ENCODE assay signal across 10 mouse cellular contexts in genomic region chr12:80141470-80141869, GRCm38 (mm10). TPM values are rescaled to one million over a fixed set of nuclear protein-coding genes. Genes with fewer than 3 reads are reported as not detected.
DNase-seq lines count a peak whose midpoint lies in the region; ATAC-seq and TF ChIP-seq lines count a peak whose summit lies in the region.
"Had no signal": no experiment of that assay in that cellular context is flagged by ENCODE, and none has a peak within 500 bp of the region (broad histone marks: within the 10 kb centered on the region; RNA-seq: fewer than 3 reads in every experiment).

No protein-coding gene starts in this region.

- H3K79me3 ChIP-seq in C2C12 (ENCODE audit: low read depth), result no peaks in the 10 kb centered on the region

- H3K4me2 ChIP-seq in heart, embryonic 12.5 days, result no peak overlapping the region
- H3K4me2 ChIP-seq in midbrain, postnatal 0 days (ENCODE audit: low read depth, low read length, poor library complexity, severe bottlenecking), result no peak overlapping the region
- H3K4me2 ChIP-seq: embryonic facial prominence, embryonic 12.5 days had no signal

- H3K27ac ChIP-seq in heart, embryonic 12.5 days (ENCODE audit: poor library complexity, severe bottlenecking), result no peak overlapping the region
- H3K27ac ChIP-seq in midbrain, postnatal 0 days (ENCODE audit: low read depth, low read length), result no peak overlapping the region
- H3K27ac ChIP-seq: embryonic facial prominence, embryonic 12.5 days; macrophage had no signal

- no peak overlapping the region for H3K4me3 ChIP-seq in heart, embryonic 12.5 days
- no peak overlapping the region for H3K4me3 ChIP-seq in C2C12 (ENCODE audit: insufficient read depth, poor library complexity, severe bottlenecking)
- H3K4me3 ChIP-seq in midbrain, postnatal 0 days (ENCODE audit: low read depth, low read length), result no peak overlapping the region
- H3K4me3 ChIP-seq: embryonic facial prominence, embryonic 12.5 days had no signal

- H3K36me3 ChIP-seq in heart, embryonic 12.5 days, result no peaks in the 10 kb centered on the region
- H3K36me3 ChIP-seq in C2C12 (ENCODE audit: control insufficient read depth, insufficient read depth), result no peaks in the 10 kb centered on the region
- no peaks in the 10 kb centered on the region for H3K36me3 ChIP-seq in midbrain, postnatal 0 days (ENCODE audit: insufficient read depth, low read length)
- H3K36me3 ChIP-seq: embryonic facial prominence, embryonic 12.5 days had no signal

- H3K79me2 ChIP-seq in C2C12 (ENCODE audit: control insufficient read depth, insufficient read depth), result no peaks in the 10 kb centered on the region

- no peaks in the 10 kb centered on the region for H3K9me3 ChIP-seq in heart, embryonic 12.5 days (replicated peaks)
- no peaks in the 10 kb centered on the region for H3K9me3 ChIP-seq in midbrain, postnatal 0 days (ENCODE audit: low read length)
- H3K9me3 ChIP-seq: embryonic facial prominence, embryonic 12.5 days had no signal

- no peak overlapping the region for H3K9ac ChIP-seq in heart, embryonic 12.5 days
- no peak overlapping the region for H3K9ac ChIP-seq in midbrain, postnatal 0 days (replicated peaks; ENCODE audit: low read length, poor library complexity, severe bottlenecking)
- H3K9ac ChIP-seq: embryonic facial prominence, embryonic 12.5 days had no signal

- TF ChIP-seq CTCF in C2C12 (IDR thresholded peaks at IDR 0.05; ENCODE audit: control insufficient read depth, insufficient read depth, insufficient read length), result peak; percentile 83
- peak; percentile 93 for TF ChIP-seq CTCF in midbrain, postnatal 0 days (IDR thresholded peaks at IDR 0.05)

- 19% methylated on average over 7 of the region's 7 CpGs for WGBS in heart, embryonic 12.5 days
- 19% methylated on average over 7 of the region's 7 CpGs for WGBS in midbrain, postnatal 0 days

- H3K27me3 ChIP-seq in heart, embryonic 12.5 days (replicated peaks), result no peaks in the 10 kb centered on the region
- H3K27me3 ChIP-seq in C2C12 (ENCODE audit: control insufficient read depth, insufficient read depth, insufficient read length), result no peaks in the 10 kb centered on the region
- 0 out of 2 replicates have a peak, but pooled peaks cover 3% of the 10 kb centered on the region for H3K27me3 ChIP-seq in midbrain, postnatal 0 days (ENCODE audit: insufficient read depth, low read length)
- H3K27me3 ChIP-seq: embryonic facial prominence, embryonic 12.5 days had no signal

- no peak overlapping the region for H3ac ChIP-seq in C2C12 (ENCODE audit: control insufficient read depth, insufficient read length, low read depth)

- peak; percentile 41 for DNase-seq in heart, adult 8-10 months (ENCODE audit: low spot score)
- DNase-seq in adrenal gland, postnatal 14 days, result peak; percentile 74
- peak; percentile 49 to 60 for DNase-seq in frontal cortex, postnatal 36 days (ENCODE audit: low spot score in 2 of 2)
- peak; percentile 51 to 83 for DNase-seq in kidney, postnatal 36 days
- DNase-seq in midbrain, postnatal 0 days (ENCODE audit: low spot score), result peak; percentile 71
- peak; percentile 83 for DNase-seq in thymus, postnatal 4 days

- no peak for ATAC-seq in heart, embryonic 12.5 days (ENCODE audit: insufficient number of reproducible peaks, low FRiP score)
- ATAC-seq in midbrain, postnatal 0 days (ENCODE audit: low FRiP score), result no peak

- peaks cover 25% of the 10 kb centered on the region for H3K4me1 ChIP-seq in heart, embryonic 12.5 days (replicated peaks)
- no peaks in the 10 kb centered on the region for H3K4me1 ChIP-seq in midbrain, postnatal 0 days (ENCODE audit: insufficient read depth, low read length)

TF ChIP-seq in C2C12, 6 proteins besides CTCF, POLR2A, EP300 and RAD21:
- TF ChIP-seq MAX (IDR thresholded peaks at IDR 0.05) (no peak), FOSL1 (IDR thresholded peaks at IDR 0.05; ENCODE audit: insufficient read depth, low read length, poor library complexity, severe bottlenecking) (no peak), USF1 (IDR thresholded peaks at IDR 0.05; ENCODE audit: low read depth) (no peak), MYOD1 (IDR thresholded peaks at IDR 0.05; ENCODE audit: control insufficient read depth, insufficient read length, low read depth) (no peak)
TF ChIP-seq in C2C12: peak in this region for 0.

RNA-seq across cellular contexts. Expression of gene Zfp36l1, which starts 28.7 kb away (rescaled TPM):
- total RNA-seq in heart, adult 8-10 months (2022), result 100 to 1,000 TPM in 1 of 4 experiments, 10 to 100 TPM in 3; 65.0 to 103 (median 80.0) TPM
- polyA plus RNA-seq in heart, embryonic 12.5 days (2016; fragmentation: Nextera tagmentation; extraction: Ambion mirVana), result 98.4 and 101 TPM in 2 replicates
- 4.7 TPM for polyA plus RNA-seq in C2C12 (2012; fragmentation: generic; extraction: Trizol)
- 197 and 204 TPM in 2 replicates for total RNA-seq in adrenal gland, postnatal 14 days (2021)
- 32.7 and 47.4 TPM in 2 replicates for total RNA-seq in midbrain, postnatal 0 days (2014; rRNA removed)
- 46.3 and 48.5 TPM in 2 replicates for polyA plus RNA-seq in midbrain, postnatal 0 days (2015; fragmentation: Nextera tagmentation; extraction: Ambion mirVana)
